Mouse (Mus musculus) cerebellum, postnatal 36 days (tissue): ENCODE measurements around the gene Robo3.

Source experiments
- DNase-seq, 2 experiments: peaks; one replicate each; pipeline ENCODE4 v3.0.0; 2021 to 2022; ENCODE audit warnings: mixed read lengths in 2 of 2

Robo3 gene

GRCm38 (mm10) chr9:37429326-37429725 is 3.7 kb downstream of the Robo3 start:
- no peak for DNase-seq

- no peak for DNase-seq
Observed at GRCm38 (mm10) chr9:37421239-37421638, 11.8 kb downstream of the Robo3 start.

GRCm38 (mm10) chr9:37420676-37421075 is 12.4 kb downstream of the Robo3 start:
- peak; percentile 68 to 69 for DNase-seq

- peak; percentile 41 to 55 for DNase-seq
Observed at GRCm38 (mm10) chr9:37418791-37419190, 14.3 kb downstream of the Robo3 start.

GRCm38 (mm10) chr9:37414666-37415065 is 18.4 kb downstream of the Robo3 start:
- DNase-seq: no peak

GRCm38 (mm10) chr9:37412989-37413388 is 20.1 kb downstream of the Robo3 start:
- DNase-seq: no peak

- DNase-seq: no peak
Observed at GRCm38 (mm10) chr9:37409698-37410445, 23.2 kb downstream of the Robo3 start.

- no peak for DNase-seq
Observed at GRCm38 (mm10) chr9:37407850-37408502, 25.1 kb downstream of the Robo3 start.

GRCm38 (mm10) chr9:37406372-37406771 is 26.7 kb downstream of the Robo3 start:
- peak in 1 of 2 experiments; percentile 20 for DNase-seq

- no peak for DNase-seq
Observed at GRCm38 (mm10) chr9:37403011-37403410, 30.0 kb downstream of the Robo3 start.

- no peak for DNase-seq
Observed at GRCm38 (mm10) chr9:37402501-37402900, 30.5 kb downstream of the Robo3 start.

- no peak for DNase-seq
Observed at GRCm38 (mm10) chr9:37401802-37402201, 31.2 kb downstream of the Robo3 start, which contains the start of gene Robo4. Robo4 (plus strand) TSS chr9:37401897.

GRCm38 (mm10) chr9:37400585-37400984 is 32.5 kb downstream of the Robo3 start:
- DNase-seq: no peak

GRCm38 (mm10) chr9:37393482-37394131 is 39.4 kb downstream of the Robo3 start:
- no peak for DNase-seq

GRCm38 (mm10) chr9:37392071-37392470 is 41.0 kb downstream of the Robo3 start:
- no peak for DNase-seq

GRCm38 (mm10) chr9:37390891-37391290 is 42.2 kb downstream of the Robo3 start:
- no peak for DNase-seq

- no peak for DNase-seq
Observed at GRCm38 (mm10) chr9:37384284-37385182, 48.5 kb downstream of the Robo3 start.

- no peak for DNase-seq
Observed at GRCm38 (mm10) chr9:37383161-37383560, 49.9 kb downstream of the Robo3 start.

GRCm38 (mm10) chr9:37375718-37376117 is 57.3 kb downstream of the Robo3 start:
- no peak for DNase-seq

- DNase-seq: no peak
Observed at GRCm38 (mm10) chr9:37371232-37371801, 61.7 kb downstream of the Robo3 start.

- DNase-seq: no peak
Observed at GRCm38 (mm10) chr9:37368860-37369259, 64.2 kb downstream of the Robo3 start.
